Mouse (Mus musculus) adrenal gland, postnatal 4 days (tissue): ENCODE measurements around the gene Syt7. TPM values are rescaled to one million over a fixed set of nuclear protein-coding genes. Genes with fewer than 3 reads are reported as not detected.

Source experiments
- DNase-seq, 2 experiments: peaks; one replicate each; pipeline ENCODE4 v3.0.0; 2021 to 2022; ENCODE audit warnings: low spot score in 2 of 2, mixed read lengths in 2 of 2
- total RNA-seq, 2 experiments: library from RNA; stranded (reverse); gene quantifications; 2 replicates each; pipeline ENCODE4 v1.2.3; 2021

Syt7 gene
- total RNA-seq, 2 experiments from 2014 or later: 46.1 to 47.4 TPM

DNA sequence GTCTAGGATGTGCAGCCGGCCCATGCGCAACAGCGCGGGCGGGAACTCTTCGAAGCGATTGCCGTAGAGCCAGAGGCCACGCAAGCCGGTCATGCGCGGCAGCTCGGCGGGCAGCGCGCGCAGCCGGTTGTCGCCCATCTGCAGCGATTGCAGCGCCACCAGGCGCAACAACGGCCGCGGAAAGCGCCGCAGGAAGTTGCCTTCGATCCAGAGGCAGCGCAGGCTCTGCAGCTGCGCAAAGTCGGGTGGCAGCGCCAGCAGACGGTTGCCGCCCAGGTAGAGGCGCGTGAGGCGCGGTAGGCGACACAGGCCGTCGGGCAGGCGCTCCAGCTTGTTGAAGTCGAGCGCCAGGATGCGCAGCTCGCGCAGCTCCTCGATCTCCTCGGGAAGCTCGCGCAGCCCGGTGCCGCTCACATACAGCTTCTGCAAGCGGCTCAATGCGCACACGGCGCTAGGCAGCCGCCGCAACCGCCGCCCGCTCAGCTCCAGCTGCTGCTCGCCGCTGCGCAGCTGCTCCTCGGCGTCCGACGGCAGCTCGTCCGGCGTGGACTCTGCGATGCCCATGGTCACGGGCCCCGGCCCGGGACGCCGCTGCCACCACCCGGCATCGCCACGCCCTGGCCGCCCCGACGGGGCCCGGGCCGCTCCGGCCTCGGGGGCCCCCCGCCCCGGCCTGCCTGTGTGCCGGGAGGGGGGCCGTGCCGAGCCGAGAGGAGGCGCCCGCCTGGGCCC, 68.0 kb downstream of the Syt7 start, which contains the start of gene Lrrc10b:
TSS of gene Lrrc10b (minus strand) at position 722 of the 732 bp plus-strand sequence.
- peak in 1 of 2 experiments; percentile 37 for DNase-seq

DNA sequence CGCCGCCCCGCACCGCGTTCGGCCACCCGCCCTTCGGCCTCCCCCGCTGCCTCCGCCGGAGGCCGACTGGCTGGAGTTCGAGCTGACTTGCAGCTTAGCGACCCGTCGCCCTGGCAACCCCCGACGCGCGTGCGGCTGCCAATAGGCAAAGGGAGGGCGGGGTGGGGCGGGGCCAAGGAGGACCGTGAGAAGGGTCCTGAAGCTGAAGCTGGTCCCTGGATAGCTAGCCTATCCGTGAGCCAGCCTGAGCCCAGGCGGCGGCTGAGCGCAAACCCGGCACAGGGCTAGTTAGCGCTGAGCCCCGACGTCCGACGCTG, 68.6 kb downstream of the Syt7 start:
- peak in 1 of 2 experiments; percentile 31 for DNase-seq

DNA sequence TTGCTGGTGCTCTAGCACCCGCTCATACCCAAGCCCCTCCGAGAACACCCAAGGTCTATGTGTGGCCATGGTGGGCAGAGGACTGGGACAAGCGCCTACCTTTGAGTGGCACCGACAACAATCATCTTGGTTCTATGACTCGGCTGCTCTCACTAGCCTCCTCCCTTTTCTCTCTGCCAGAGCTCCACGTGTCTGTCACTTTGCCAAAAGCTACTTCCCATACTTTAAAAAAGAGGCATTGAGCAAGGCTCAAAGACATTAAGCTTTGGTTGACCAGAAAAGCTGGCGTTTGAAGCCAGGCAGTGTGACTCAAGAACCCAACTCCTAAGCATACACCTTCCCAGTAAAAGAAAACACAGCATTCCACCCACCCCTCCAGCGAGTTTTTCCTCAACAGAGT, 69.2 kb downstream of the Syt7 start:
- DNase-seq: no peak

DNA sequence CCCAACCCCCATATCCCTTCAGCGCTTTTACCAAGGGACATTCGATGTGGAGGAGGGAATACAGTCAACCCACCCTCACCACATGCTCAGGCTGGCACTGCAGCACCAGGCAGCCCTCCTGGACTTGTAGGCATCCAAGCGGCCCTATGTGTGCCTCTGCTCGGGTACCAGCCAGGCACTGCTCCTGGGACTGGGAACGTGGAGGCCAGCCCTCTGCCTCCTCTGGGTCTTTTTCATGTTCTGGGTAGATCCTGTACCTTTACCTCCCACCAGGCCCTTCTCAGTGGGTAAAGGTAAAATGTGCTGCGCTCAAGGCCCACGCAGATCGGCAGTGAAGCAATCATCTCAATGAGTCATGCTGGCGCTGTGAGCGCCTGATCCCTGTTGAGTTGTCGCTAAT, 71.0 kb downstream of the Syt7 start:
- no peak for DNase-seq

DNA sequence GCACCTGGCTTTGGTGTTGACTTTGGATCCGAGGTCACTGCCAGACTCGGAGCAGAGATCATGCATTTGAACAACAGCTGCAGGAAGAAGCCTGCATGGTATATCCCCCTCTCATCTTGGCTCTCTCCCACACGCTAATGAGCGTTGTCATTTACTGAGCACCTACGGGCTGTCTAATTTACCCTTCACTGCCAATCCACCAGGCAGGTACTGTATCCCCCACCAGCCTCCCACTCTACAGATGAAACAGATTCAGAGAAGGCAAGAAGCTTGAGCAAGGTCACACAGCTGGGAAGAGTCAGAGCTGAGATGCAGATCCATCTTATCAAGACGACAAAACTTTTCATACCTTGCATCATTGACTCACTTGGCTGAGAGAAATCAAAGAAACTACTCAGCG, 72.7 kb downstream of the Syt7 start:
- DNase-seq: no peak

DNA sequence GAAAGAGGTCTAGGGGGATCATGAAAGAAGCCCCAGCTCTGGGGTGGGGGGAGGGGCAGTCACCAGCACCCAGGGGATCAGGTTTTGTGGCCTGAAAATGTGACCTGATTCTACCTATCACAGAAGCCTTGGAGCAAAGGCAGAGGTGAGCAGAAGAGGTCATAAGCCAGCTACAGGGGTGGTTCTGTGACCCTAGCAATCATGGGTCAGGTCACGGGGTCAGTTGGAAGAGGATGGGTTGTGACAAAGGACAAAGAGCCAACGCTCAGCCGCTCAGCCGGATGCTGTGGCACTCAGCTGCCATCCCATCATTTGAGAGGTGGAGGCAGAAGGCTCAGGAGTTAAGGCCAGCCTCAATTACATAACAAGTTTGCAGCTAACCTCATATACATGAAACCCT, 75.5 kb downstream of the Syt7 start:
- DNase-seq: no peak

DNA sequence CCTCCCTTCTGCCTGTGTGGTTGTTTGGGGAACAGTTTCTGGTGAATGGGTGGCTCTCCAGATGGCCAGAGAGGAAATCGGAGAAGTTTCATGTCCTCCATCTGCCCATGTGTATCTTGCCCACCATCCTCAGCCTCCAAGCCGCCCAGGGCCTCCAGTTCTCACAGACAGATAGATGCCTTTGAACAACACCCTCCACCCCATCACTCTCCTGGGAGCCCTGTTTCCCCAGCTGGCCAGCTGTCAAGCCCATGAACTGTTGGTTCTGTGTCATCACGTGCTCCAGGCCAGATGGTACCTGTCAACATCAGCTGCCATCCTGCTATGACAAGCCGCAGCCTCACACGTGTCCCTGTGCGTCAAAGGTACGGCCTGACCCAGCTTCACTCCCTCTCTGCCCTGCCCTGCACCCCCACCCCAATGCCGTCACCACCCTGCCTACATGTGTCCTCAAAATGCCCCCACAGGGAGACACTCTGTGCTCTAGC, 80.3 kb downstream of the Syt7 start:
- DNase-seq: no peak

DNA sequence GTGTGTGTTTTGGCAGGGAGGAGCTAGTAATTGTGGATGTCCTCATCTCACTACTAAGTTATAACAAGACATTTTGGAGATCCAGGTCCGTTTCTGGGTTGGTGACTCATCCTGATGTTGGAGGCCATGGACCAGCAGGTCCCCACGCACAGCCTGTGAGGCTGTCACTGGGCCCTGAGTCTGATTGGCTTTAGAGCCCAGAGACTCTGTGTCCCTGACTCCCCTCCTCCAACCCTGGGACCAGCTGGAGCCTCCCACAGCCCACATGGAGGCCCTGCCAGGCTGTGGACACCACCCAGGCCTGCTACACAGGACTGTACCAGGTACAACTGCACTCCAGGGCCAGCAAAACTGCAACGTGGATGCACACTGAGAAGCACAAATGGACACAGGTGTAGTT, 84.1 kb downstream of the Syt7 start:
- no peak for DNase-seq

DNA sequence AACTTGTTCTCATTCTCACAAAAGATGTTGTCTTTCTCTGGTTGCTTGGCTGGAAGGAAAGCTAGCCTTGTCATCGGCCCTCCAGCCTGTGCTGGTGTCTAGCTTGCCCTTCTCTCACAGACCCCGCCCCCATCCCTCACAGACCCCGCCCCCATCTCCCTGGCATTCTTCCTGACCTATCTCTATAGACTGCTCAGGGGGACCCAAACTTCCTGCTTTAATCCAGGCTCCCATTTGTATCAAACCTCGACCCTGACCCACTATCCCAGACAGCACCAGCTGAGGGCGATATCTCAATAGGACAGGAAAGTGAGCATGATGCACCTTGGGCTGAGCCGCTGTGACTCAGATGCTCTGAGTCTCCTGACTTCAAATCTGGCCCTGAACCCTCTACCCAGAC, 84.9 kb downstream of the Syt7 start:
- no peak for DNase-seq

DNA sequence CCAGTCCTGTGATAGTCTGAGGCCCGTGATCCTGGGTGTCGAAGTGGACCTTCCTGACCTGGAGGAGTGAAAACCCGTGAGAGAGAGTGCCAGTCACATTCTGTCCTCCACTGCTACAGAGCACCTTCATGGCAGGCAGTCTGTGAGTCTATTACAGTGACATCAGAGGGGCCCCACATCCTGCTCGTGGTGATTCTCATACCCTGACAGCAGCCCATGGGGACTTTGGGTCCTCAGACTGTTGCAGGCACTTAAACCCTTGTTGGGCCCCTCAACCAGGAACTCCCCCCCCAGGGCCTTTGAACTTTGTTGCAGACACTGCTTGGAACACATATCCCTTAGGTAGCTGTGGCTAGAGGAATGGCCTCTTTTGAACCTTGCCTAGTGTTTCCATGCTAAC, 90.7 kb downstream of the Syt7 start:
- no peak for DNase-seq

DNA sequence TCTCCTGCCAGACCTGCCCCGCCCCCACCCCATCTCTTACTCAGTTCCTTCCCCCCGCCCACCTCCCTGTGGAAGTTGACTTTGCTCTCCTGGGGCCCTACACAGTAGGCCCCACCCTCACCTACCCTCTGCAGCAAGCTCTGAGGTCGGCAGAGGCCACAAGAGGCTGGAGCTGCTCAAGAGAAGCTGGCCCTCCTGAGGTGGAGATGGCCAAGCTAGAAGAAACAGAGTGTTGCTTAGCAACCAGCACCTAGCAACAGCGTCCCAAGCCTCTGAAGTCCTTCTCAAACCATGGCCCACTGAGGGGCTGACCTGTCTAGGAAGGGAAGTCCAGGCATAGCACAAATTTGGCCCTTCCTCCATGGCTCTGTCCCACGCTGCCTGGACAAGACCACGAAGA, 93.8 kb downstream of the Syt7 start, which contains the start of gene Ppp1r32:
TSS of gene Ppp1r32 (minus strand) at position 226 of the 400 bp plus-strand sequence.
- DNase-seq: no peak

DNA sequence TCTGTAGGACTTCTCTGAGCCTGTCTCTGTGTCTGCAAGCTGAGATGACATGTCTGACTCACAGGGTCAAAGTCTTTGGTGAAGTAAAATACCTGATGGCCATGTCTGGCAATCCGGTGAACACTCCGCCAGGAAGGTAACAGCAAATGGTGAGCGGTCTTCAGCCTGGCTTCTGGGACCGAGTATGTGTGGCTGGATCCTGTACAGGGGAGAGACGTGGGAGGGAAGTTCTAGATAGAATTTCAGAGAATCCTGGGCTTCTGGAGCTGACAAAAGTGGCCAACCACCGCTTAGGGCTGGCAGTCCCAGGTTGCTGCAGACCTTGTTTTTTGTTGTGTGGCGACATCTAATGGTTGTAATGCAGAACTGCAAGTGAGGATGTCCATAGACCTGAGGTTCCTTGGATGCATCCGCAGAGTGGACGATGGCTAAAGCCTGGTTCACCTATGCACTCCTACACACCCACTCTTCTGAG, 97.4 kb downstream of the Syt7 start:
- no peak for DNase-seq

DNA sequence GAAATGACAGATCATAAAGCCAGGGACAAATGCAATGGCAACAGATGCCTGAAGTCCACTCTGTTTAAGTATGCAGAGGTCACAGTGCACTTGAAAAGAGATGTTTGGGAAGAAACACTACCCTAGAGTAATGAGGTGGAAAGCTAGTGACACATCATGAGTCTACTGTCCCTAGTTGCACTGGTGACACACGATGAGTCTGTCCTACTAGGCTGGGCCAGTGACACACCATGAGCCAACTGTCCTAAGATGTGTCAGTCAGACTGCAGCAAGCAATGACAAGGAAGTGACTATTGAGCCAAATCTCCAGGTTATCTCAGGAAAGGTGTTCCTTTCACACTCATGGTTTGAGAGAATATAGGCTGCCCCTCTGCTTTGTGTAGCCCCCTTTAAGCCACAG, 106.8 kb downstream of the Syt7 start:
- no peak for DNase-seq

DNA sequence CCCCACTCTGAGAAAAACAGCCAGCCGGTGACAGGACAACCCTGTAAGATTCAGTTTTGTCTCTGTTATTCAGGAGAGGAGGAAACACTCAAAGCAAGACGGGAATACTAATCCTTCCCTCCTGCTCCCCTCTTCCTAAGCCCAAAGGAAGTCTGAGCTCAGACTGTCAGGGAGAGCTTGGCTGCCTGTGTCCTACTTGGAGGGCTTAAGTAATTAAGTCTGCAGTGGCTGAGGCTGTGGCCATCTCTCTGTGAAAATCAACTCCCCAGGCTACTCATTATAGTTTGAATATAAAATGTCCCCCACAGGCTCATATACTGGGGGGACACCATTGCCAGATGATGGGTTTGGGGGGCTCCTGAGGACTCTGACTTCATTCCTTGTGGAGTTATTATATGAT, 108.1 kb downstream of the Syt7 start:
- DNase-seq: no peak

DNA sequence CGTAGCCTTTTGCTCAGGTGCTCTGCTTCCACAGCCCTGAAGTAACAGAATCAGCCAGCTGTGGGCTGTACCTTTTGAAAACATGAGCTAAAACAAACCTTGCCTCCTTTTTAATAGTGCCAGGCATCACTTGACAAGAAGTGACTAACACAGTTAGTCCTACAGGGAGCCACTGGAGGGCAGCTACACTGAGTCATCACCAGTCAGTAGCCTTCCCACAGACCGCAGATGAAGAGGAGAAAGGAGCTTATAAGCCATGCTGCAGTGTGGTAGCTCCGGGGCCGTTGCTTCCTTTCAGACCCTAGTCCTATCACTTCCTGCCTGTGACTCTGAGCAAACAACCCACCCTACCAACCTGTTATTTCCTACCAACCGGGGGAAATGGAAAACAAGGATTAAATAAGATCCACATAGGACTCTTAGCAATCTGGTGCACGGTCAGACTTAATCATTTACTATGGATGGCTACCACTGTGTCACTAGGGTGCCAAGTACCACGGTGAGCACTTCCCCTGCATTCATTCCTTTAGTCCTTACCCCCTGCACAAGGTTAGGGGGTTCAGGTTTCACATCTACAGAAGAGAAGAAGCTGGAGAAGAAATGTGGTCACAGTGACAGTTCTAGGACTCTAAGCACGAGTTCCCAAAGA, 108.7 kb downstream of the Syt7 start:
- no peak for DNase-seq

DNA sequence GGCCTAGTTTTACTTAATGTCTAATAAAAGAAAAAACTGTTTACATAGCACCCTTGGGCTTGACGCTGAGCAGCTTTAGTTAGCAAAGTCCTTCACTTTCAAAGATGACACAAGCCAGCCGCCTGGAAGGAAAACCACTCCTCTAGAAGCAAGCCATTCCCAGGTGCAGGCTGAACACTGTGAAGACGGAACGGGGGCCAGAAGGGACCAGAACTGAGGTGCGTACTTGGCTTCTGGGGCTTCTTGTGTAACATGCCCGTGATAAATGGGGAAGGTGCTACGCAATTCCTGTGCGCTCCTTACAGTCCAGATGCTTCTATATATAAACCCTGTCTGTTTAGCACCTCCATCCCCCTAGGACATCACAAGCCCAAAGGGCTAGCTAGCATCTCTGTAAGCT, 111.7 kb downstream of the Syt7 start:
- DNase-seq: no peak

DNA sequence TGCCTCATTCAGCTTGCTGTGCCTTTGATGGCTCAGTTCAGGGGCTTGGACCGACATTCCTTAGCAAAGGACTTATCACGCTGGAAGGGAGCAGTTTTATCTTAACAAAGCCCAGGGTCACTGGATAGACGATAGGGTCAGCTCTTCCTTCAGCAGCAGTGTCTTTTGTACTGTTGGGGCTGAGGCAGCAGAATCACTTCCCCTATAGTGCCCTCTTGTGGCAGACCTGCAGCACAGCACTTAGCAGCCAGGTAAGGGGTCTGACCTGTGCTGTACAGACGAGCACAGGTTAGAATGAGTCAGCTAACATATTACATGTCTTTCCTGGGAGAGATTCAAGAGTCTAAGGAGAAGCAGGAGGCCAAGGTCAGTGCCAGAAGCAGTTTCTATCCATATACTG, 113.7 kb downstream of the Syt7 start:
- DNase-seq: no peak

Other genes starting within 250 kb of the Syt7 start
- gene Fads1, start 206.2 kb upstream of the Syt7 start, total RNA-seq: 100 to 1,000 TPM; 225 to 254 TPM
- gene Tmem258, start 185.1 kb upstream of the Syt7 start, total RNA-seq: 100 to 1,000 TPM; 161 to 182 TPM
- gene Fen1, start 184.9 kb upstream of the Syt7 start, total RNA-seq: 10 to 100 TPM; 32.9 to 35.8 TPM
- 1 to 10 TPM; 6.2 to 9.1 TPM for gene Myrf, start 148.3 kb upstream of the Syt7 start, total RNA-seq
- gene Dagla, start 84.2 kb upstream of the Syt7 start, total RNA-seq: 1 to 10 TPM; 5.2 to 6.4 TPM
- 1 to 10 TPM; 4.4 to 4.5 TPM for gene Lrrc10b, start 68.4 kb downstream of the Syt7 start, total RNA-seq
- 1 to 10 TPM in 1 of 2 experiments, under 1 TPM in 1; 0.87 to 1.9 TPM for gene Ppp1r32, start 93.8 kb downstream of the Syt7 start, total RNA-seq
- 10 to 100 TPM; 90.2 to 90.6 TPM for gene Cpsf7, start 136.2 kb downstream of the Syt7 start, total RNA-seq
- gene Sdhaf2, start 137.1 kb downstream of the Syt7 start, total RNA-seq: 10 to 100 TPM; 53.5 to 54.1 TPM
- 10 to 100 TPM; 15.8 to 19.1 TPM for gene Tmem216, start 167.1 kb downstream of the Syt7 start, total RNA-seq
- 10 to 100 TPM; 14.7 to 17.3 TPM for gene Cyb561a3, start 188.1 kb downstream of the Syt7 start, total RNA-seq
- 10 to 100 TPM; 16.2 to 16.8 TPM for gene Tmem138, start 188.3 kb downstream of the Syt7 start, total RNA-seq
- 100 to 1,000 TPM; 353 to 388 TPM for gene Ddb1, start 216.2 kb downstream of the Syt7 start, total RNA-seq
- 10 to 100 TPM; 41.2 to 62.6 TPM for gene Tkfc, start 216.6 kb downstream of the Syt7 start, total RNA-seq
- 1 to 10 TPM; 2.2 to 4.9 TPM for gene Vwce, start 245.1 kb downstream of the Syt7 start, total RNA-seq